Mouse (Mus musculus) spleen, postnatal 10 days (tissue): ENCODE data around the gene Iqcc.

Experiments used
- DNase-seq, 2 experiments: peaks; one replicate each; pipeline ENCODE4 v3.0.0; 2021 to 2022; ENCODE audit warnings: low spot score in 2 of 2

Gene Iqcc

DNA sequence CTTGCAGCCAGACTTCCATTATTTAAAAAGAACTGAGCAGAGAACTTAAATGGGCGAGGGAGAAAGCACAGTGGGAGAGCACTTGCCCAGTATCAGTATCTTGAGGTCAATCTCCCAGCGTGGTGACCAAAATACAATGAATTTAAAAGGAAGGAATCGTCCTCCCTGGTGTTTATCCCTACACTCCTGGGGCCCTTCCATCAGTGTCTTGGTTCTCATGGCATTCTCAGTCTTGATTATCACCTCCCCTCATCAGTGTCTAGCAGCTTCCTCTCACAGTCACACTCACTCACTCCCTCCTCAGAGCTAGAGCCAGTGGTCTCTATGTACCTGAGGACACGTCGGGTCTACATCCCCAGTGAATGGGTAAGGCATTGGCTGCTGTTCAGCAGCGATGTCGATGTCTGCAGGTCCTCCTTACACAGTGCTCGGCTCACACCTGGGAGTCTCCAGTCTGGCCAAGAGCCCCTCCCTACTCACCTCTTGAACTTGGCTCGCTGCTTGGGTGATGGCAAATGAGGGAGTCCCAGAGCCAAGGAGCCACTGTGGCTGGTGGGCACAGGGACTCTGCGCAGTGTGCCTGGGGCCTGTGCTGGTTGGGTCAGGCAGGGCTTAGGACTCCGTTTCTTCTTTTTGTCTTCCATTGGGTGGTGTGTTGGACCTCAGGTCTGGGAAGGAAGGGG is 3.4 kb upstream of the Iqcc start:
- no peak for DNase-seq

DNA sequence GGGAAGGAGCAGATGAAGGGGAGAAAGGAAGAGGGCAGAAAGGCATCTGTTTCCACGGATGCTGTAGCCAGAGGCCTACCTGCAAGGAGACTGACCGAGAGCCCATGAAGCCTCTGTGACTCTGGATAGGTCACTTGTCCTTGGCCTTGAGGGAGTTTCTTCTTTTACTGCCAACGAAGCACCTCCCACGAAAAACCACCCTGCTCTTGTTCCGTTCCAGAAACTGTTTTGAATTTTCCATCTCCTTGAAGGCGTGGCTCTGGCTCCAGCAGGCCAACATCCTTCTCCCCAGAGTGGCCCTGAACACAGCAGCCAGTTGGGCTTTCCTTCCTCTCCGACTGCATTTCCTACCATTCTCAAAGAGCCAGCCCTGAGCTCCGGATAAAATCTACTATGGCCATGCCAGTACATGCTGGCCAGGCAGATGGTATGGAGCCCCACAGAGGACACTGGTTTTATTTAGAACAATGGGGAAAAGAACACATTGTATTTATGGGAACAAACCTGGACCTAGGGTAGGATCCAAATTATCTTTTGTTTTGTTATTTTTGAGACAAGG is 2.5 kb upstream of the Iqcc start:
- no peak for DNase-seq

DNA sequence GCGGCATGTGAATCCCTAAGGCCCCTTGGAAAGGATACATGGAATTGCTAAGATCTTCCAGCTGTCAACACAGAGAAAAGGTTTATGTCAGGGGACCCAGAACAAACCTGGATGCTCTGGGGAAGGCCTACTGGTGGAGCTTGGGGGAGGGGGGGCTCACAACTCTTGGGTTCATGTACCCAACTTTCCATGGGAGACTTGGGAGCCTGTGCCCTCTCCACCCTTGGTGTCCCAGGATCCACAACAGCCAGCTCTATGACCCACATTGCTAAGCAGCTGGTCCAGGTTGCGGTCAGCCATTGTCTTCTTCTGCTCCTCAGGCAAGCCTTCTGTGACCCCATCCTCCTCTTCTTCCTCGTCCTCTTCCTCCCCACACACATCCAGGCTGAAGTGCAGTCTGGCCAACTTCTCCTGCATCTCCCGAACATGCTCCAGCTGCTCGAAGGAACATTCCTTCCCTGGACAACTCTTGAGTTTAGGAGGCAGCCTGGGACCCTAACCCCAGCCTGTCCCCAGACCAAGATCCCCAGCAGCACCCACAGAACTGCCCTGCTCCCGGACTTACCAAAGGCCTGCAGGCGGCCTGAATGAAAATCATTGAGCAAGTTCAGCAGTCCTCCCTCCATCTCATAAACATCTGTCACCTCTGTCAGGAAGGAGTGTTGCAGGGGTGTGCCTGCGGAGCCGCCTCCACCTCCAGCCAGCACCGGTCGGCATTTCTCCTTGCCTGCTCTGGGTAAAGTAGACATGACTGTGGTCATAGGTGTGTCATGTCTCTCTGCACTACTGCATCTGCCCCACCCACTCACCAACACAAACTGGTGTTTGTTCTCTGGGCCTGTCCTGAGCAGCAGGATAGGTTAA is 1.8 kb upstream of the Iqcc start:
- no peak for DNase-seq

DNA sequence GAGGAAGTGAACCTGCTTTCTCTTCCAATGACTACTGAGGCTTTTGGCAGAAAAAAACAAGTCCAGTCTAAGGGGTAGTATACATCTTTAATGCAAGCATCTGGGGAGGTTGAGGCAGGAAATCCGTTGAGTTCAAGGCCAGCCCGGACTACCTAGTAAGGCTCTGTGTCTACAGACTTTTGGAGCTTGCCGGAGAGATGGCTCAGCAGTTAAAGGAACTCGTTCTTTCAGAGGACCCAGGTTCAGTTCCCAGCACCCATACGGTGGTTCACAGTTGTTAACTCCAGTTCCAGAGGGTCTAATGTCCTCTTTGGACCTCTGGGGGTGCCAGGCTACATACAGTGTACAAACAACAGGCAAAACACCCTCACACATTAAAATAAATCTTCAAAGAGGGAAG is 868 bp downstream of the Iqcc start:
- DNase-seq: no peak

DNA sequence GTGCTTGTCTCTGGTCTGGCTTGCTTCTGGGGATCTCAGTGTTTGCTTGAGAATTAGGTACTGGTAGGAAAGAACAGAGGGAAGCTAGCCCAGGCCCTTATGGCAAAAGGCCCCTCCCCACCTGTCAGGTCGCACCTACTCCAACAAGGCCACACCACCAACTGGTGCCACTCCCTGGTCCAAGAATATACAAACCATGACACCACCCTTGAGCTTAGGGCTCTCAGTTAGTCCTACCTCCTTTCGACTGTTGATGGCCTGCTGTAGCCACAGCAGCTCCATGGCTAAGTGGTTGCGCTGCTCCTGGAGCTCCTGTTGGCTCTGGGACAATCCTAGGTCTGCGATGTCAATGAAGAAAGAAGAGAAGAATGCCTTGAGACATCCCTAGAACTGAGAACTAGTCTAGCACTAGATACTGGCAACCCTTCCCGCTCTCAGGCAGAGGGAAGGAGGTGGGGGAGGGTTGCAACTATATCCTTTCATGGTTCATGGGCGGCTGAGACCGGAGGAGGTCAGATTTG is 1.7 kb downstream of the Iqcc start:
- no peak for DNase-seq

DNA sequence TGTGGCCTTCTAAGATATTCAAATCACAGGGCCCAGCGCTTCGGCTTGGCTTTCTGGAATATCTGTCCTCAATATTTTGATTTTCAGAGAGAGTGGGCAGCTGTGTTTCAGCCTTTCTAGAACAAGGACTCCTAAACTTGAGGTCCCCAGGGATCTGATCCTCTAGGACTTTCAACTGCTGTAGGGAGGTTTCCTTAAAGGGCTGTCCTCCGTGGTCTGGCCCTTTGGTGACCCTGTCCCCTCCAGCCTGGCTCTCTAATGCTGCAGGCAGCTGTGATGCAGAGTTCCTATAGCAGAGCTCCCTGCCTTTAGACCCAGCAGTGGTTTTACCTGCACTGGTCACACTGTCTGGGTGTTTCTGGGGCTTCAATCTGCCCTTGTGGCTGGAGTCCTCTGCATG is 2.3 kb downstream of the Iqcc start:
- DNase-seq: no peak

DNA sequence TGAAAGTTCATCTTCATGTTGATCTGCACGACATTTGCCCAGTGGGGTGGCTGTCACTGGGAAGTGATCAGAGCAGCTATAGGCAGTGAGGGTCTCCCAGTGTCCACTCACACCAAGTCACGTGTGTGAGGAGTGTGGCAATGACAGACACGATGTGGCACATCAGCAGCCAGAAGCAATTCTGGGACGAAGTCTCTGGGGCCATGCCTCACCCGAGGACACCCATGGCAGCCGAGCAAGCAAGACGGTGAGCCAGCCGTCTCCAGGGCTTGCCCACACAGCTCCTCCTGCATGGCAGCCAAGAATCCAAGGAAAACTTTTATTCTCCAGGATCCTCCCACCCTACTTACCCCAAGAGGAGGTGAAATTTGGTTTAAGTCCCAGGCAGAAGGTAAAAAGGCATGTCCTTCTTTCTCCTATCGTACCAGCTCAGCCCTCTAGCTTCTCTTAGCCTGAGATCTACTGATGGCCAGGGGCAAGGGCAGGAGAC is 3.1 kb downstream of the Iqcc start:
- DNase-seq: no peak

DNA sequence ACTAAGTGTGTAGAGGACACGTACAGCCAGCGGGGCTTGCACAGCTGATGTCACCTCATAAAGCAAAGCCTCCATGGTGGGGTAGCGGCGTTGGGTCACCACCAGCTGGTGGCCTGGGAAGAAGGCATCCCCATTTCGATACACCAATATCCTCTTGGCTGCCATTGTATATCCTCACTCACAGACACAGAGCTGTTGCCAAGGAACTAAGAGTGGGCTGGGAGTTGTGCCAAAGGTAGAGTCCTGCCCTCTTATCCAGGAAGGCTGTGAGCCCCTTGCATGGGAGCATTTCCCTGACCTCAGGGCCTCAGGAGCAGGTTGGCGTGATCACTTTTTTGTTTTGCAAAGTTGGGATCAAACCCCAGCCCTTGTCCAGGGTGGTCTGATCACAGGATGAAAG is 4.8 kb downstream of the Iqcc start, which contains the start of gene Dcdc2b:
Gene Dcdc2b, minus strand, starts transcription at position 165 of the 400 bp plus-strand sequence.
- no peak for DNase-seq

DNA sequence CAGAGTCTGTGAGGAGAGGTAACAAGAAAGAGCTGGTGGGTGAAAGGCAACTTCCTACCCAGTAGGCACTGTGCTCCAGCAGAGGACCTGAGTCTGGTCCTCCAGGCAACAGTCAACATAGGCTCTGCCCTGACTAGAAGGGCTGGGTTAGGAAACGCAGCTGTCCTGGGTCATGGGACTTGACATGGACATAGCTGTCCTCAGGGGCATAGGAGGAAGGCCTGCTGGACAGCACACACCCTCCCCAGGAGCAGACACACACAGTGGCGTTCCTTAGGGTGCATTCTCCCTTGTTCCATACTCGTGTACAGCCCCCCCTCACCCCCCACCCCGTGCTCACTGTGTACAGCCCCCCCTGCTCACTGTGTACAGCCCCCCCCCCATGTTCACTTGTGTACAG is 8.4 kb downstream of the Iqcc start:
- DNase-seq: no peak

DNA sequence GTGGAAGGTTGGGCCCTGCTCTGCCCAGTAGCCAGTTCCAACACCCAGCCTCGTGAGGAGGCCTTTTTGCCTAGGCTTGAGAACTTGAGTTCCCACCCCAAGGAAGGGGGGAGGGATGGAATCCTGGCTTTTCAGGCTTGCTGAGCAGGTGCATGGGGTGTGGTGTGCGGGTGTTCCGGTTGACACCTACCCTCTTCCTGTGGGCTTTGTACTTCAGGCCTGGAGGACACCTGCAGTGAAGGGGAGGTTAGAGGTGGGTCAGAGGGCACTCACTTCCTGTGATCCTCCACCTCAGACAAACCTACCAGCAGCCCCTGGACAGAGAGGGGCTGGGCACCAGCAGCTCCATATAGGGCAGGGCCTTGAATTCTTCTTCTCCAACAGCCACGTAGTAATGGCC is 8.9 kb downstream of the Iqcc start:
- DNase-seq: no peak

DNA sequence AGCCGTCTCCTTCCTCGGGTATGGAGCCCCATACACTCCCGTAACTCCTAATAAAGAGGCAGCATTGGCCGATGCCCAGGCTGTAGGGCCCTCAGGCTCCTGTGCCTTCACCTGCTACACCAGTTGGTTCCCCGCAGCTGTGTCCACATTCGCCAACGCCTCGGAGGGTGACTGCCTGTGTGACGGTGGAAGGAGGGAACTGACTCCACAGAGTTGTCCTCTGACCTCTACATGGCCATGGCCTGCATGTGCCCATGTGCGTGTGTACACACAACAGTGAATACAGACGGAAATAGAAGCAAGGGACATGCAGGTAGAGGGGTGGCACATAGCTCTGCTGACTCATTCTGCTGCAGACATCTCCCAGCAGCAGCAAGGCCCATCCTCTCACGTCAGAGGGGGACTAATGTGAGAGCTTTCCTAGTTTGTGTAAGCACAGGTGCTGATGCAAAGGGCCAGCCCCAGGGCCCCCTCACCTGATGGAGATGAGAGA is 9.7 kb downstream of the Iqcc start:
- DNase-seq: no peak

DNA sequence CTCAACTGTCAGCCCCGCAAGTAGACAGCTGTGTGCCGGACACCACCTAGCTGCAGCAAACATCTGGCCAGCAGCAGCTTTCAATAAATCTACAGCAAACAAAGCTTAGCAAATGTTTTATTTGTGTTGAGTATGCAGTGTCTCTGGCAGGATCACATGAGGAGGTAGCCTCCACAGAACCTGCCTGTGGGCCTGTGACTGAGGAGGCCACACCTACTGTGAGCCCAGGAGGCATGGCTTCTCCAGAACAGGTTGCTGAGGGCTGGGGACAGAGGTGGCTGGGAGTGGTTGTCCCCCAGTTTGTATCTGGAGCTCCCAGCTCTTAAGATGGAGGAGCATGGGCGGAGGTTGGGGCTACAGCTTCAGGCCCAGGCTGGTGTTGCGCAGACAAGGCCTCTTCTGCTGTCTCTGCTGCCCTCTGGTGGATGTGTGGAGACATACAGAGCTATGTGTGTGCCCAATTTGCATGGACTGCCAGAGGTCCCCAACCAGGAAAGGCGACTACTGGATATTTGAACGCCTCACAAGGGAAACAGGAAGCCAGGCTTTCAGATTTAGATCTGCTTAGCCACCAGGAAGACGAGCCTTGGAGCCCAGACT is 10.4 kb downstream of the Iqcc start:
- DNase-seq: peak; percentile 73 to 90

DNA sequence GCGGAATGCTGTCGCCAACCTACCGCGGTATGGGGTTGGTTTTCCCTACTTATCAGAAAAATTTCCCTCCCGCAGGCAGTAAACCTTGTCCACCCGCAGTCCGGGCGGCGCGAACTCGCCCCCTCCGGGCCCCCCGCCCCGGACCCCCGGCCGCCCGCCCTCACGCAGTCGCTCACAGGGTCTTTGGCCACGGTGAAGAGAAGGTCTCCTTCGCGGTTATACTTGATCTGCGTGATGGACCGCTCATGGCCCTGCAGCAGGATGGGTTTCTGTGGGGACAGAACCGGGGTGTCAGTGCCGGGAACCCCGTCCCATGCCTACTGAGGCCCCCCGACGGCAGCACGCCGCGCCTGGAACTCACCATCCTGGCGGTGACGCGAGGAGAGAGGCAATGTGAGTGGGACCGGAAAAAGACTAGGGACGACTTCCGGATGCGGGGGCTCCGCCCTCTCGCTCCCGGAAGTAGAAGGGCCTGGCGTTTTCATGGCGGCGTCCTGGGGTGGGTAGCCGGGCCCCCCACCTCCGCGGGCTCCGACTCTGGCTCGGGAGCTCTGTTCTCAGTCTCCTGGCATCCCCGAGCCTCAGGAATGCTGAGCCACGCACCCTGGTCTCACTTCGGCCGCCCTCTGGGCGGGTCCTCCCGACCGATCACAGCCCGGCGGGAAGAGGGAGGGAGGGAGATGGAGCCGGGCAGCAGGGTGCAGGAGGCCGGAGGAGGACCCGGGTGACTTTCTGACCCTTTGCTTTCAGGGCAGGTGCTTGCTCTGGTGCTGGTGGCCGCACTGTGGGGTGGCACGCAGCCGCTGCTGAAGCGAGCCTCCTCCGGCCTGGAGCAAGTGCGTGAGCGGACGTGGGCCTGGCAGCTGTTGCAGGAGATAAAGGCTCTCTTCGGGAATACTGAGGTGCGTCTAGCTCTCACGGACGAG is 18.4 kb downstream of the Iqcc start, which contains the start of the genes Eif3i and Tmem234:
Gene Eif3i, minus strand, starts transcription at position 416 of the 926 bp plus-strand sequence.
Gene Tmem234, plus strand, starts transcription at position 436 of the 926 bp plus-strand sequence.
- DNase-seq: peak; percentile 75 to 88

DNA sequence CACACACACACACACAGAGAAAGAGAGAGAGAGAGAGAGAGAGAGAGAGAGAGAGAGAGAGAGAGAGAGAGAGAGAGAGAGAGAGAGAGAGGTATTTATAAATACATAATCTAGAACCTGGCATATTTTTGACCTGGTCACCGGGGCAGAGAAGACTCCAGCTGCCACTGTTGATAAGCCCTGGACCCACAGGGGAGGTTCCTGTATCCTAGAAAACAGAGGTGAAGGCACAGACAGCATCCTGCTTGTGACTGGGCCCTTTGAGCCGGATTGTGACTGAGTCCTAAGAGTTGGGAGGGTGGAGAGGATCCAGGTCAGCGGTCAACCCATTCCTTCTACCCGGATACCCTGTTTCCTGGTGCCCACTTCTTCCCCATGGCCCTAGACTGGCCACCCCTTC is 30.0 kb downstream of the Iqcc start:
- DNase-seq: peak in 1 of 2 experiments; percentile 57

DNA sequence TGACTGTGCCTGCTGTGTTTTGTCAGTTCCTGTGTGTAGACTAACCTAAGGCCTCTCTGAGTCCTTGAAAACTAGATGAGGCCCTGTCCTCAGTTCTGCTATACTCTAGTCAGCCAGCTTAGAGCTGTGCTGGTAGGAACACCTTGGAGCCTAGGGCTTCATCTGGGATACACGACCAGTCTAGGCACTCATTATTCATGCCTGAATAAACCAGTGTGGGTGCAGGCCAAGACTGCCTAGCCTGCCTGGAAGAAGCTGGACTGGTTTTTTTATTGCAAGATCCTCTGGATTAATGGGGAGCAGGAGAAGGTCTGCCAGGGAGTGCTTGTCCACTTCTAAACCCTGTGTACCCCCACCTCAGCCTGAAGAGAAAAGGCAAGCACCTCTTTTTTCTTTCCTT is 32.0 kb downstream of the Iqcc start:
- DNase-seq: no peak

DNA sequence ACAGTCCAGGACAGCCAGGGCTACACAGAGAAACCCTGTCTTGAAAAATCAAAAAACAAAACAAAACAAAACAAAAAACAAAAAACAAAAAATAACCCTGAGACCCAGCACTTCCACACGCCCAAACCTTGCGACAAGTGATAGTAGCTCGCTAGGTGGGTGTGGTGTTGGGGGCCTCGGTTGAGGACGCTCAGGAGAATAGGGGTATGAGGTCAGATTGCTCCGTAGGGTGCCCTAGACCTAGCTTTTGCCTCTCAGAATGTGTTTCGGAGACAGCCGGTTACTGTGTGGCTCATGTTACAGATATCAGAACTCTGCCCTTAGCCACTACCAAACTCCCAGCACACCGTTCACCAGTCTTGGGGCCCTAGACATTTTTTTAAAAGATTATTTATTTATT is 33.1 kb downstream of the Iqcc start:
- DNase-seq: no peak

DNA sequence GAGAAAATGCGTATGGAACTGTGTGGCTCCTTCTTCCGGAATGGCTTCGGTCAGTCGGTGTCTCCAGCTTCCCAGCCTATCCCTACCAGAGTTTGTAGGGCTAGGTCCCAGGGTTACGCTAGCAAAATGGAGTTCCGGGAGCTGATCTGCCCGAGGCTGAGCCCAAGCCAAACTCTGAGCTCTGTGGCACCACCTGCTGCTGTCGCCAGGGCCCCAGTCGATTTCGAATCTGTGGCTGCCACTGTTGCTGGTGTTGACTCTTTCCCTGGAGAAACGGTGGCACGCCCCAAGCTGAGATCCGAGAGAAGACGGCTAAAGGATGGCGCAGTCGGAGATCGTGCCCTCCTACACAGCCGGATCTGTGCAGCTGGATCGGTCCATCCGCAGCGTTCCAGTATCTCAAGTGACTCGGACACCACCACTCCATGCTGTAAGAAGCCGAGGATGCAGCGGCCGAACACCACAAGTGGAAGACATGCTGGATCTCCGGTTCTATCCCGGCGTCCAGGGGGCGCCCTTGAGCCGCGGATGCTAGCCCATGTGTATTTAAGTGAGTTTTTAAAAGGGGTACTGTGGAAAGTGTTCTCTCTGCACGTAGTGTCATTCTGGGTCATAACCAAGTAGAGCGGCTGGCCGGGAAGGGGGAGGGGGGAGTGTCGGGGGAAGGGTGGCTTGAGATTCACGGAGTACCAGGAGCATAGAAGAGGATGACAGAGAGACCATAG is 33.9 kb downstream of the Iqcc start:
- peak; percentile 89 to 94 for DNase-seq

DNA sequence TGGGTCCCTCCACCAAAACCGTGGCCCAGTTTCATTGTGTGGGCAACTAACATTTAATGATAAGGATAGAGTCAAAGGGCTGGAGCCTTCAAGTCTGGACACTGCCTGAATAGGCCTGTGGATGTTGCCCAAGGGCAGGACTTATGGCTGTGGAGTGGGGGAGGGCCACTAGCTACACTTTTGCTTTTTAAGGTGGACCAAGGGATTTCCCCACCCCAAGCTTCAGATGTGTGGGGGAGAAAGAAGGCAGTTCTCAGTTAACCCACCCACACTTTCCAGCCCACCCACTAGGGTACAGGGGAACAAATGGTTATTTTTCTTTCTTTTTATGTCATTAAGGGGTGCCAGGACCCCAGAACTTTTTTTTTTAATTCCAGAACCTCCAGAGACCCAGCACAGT is 34.5 kb downstream of the Iqcc start:
- DNase-seq: peak in 1 of 2 experiments; percentile 34

DNA sequence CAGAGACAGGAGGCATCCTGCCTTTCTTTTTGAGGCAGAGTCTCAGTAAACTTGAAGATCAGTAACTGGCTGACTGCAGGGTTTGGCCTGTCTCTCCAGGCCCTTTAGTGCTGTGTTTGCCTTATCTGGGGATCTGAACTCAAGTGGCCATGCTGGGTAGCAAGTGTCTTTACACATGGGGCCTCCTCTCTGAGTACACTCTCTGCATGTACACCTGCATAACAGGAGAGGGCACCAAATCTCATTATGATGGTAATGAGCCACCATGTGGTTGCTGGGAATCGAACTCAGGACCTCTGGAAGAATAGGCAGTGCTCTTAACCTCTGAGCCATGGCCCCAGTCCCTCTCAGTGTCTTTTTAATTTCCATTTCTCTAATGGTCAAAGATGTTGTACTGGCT is 36.6 kb downstream of the Iqcc start:
- DNase-seq: no peak

DNA sequence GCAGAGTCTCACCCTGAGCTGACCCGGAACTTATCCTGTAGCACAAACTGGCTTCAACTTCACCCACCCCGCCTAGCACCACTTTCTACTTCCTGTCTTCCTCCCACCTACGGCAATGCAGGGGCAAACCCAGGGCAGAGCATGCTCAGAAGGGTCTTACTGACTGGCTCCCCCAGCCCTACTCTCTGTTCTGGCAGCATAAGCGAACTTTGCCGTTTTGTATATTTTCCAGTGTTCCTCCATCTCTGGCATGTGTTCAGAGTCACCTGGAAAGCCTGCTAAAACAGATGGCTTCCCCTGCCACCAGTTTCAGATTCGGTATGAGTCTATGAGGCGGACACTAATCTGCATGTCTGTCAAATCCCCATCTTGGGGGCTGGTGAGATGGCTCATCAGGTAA is 38.6 kb downstream of the Iqcc start:
- peak in 1 of 2 experiments; percentile 45 for DNase-seq
